8 mouse cellular contexts compared by ENCODE assay signal in the genomic region with DNA sequence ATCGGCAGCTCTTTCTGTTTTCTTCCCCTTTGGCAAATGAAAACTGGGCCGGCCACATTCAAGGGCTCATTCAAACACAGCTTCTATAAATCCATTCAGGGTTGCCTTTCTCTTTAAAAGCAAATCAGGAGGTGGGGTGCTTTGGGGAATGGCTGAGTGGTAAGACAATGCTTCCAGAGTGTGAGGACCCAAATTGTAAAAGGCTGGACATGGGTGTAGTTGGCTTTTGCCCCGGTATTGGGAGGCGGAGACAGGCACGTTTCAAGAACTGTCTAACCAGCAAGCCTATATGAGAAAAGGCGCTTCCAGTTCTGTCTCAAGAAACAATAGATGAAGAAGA.
DNase-seq lines count a peak whose midpoint lies in the region; ATAC-seq and TF ChIP-seq lines count a peak whose summit lies in the region.

No protein-coding gene starts in this region.

- H3K27me3 ChIP-seq in heart, embryonic 16.5 days (ENCODE audit: control insufficient read depth, insufficient read depth, low read length), result no peaks in the 10 kb centered on the region
- H3K27me3 ChIP-seq in forebrain, embryonic 15.5 days, result no peaks in the 10 kb centered on the region
- no peaks in the 10 kb centered on the region; the same call in 1 of the 2 replicates for H3K27me3 ChIP-seq in liver, embryonic 13.5 days

- no peak for TF ChIP-seq POLR2A in lung, adult 2 months (IDR thresholded peaks at IDR 0.05; ENCODE audit: borderline replicate concordance, extremely low read depth, low read depth, low read length)

- ATAC-seq in heart, embryonic 16.5 days (replicated peaks; ENCODE audit: extremely low read depth, insufficient read depth, low FRiP score), result no peak
- ATAC-seq in forebrain, embryonic 15.5 days (replicated peaks), result peak; percentile 29; the same call in 1 of the 2 replicates
- no peak for ATAC-seq in liver, embryonic 13.5 days (ENCODE audit: low read depth)

- H3K9me3 ChIP-seq in heart, embryonic 16.5 days (replicated peaks; ENCODE audit: control insufficient read depth, low read length), result no peaks in the 10 kb centered on the region
- H3K9me3 ChIP-seq in forebrain, embryonic 15.5 days, result no peaks in the 10 kb centered on the region
- no peaks in the 10 kb centered on the region for H3K9me3 ChIP-seq in liver, embryonic 13.5 days (replicated peaks)

- WGBS in heart, embryonic 16.5 days, result 25% methylated on average over 6 of the region's 6 CpGs
- 20% methylated on average over 6 of the region's 6 CpGs for WGBS in forebrain, embryonic 15.5 days
- WGBS in liver, embryonic 13.5 days (ENCODE audit: insufficient replicate concordance), result 32% methylated on average over 6 of the region's 6 CpGs
- WGBS in lung, adult 2 months, result 47% methylated on average over 6 of the region's 6 CpGs

- no peak overlapping the region for H3K9ac ChIP-seq in heart, embryonic 16.5 days (ENCODE audit: low read length)
- no peak overlapping the region for H3K9ac ChIP-seq in forebrain, embryonic 15.5 days (replicated peaks)
- no peak overlapping the region for H3K9ac ChIP-seq in liver, embryonic 13.5 days

- H3K4me3 ChIP-seq in heart, embryonic 16.5 days (ENCODE audit: low read length), result peak overlapping the region; percentile 32
- peak overlapping the region; percentile 23; the same call in 1 of the 2 replicates for H3K4me3 ChIP-seq in forebrain, embryonic 15.5 days
- no peak overlapping the region for H3K4me3 ChIP-seq in liver, embryonic 13.5 days (replicated peaks)
- H3K4me3 ChIP-seq in lung, adult 2 months (replicated peaks; ENCODE audit: extremely low read depth, low read depth, low read length), result no peak overlapping the region

- TF ChIP-seq CTCF in lung, adult 2 months (IDR thresholded peaks at IDR 0.05; ENCODE audit: insufficient read depth, low read length), result no peak

- DNase-seq in heart, postnatal 36 days, result no peak
- DNase-seq in brain, embryonic 18.5 days (ENCODE audit: low read depth, low spot score), result peak; percentile 14
- DNase-seq in liver, embryonic 13.5 days, result no peak
- DNase-seq in embryo, embryonic 11 days, result no peak
- DNase-seq in spleen, adult 18-20 months, result no peak
- DNase-seq in lung, adult 2 months, result no peak

- H3K27ac ChIP-seq in heart, embryonic 16.5 days (ENCODE audit: low read length), result no peak overlapping the region
- peak overlapping the region; percentile 91 for H3K27ac ChIP-seq in forebrain, embryonic 15.5 days (replicated peaks)
- no peak overlapping the region for H3K27ac ChIP-seq in liver, embryonic 13.5 days

- H3K36me3 ChIP-seq in heart, embryonic 16.5 days (ENCODE audit: control insufficient read depth, insufficient read depth), result no peaks in the 10 kb centered on the region
- H3K36me3 ChIP-seq in forebrain, embryonic 15.5 days, result no peaks in the 10 kb centered on the region
- no peaks in the 10 kb centered on the region for H3K36me3 ChIP-seq in liver, embryonic 13.5 days

- intact Hi-C loops in heart, postnatal 36 days (cut with DNase I), result no loop called here

- peak overlapping the region; percentile 66 for H3K4me2 ChIP-seq in heart, embryonic 16.5 days (ENCODE audit: low read depth, low read length)
- H3K4me2 ChIP-seq in forebrain, embryonic 15.5 days (replicated peaks), result peak overlapping the region; percentile 43
- 0 out of 2 replicates have a peak overlapping the region, but pooled peaks have one; percentile 28 for H3K4me2 ChIP-seq in liver, embryonic 13.5 days

- H3K4me1 ChIP-seq in heart, embryonic 16.5 days (ENCODE audit: control insufficient read depth, insufficient read depth, low read length), result peaks cover 3% of the 10 kb centered on the region
- H3K4me1 ChIP-seq in forebrain, embryonic 15.5 days, result peaks cover 21% of the 10 kb centered on the region
- H3K4me1 ChIP-seq in liver, embryonic 13.5 days (replicated peaks), result no peaks in the 10 kb centered on the region
- peaks cover 6% of the 10 kb centered on the region; the same call in 1 of the 2 replicates for H3K4me1 ChIP-seq in lung, adult 2 months (ENCODE audit: control insufficient read depth, insufficient read depth, low read length)

Comparison
In these comparisons a context has a peak if more than half of its experiments do, and no peak if none do; other contexts are left out.
1. H3K4me3 ChIP-seq: peak in heart, embryonic 16.5 days (single experiment) and forebrain, embryonic 15.5 days (single experiment); none in liver, embryonic 13.5 days (single experiment) and lung, adult 2 months (single experiment).
2. Peak in every context shown above with its lines, with median percentiles within 50 percentile points of each other: H3K4me2 ChIP-seq.